Mouse (Mus musculus) gastrocnemius, postnatal 10 days (tissue): Measurements from ENCODE around the gene Adarb2. TPM values are rescaled to one million over a fixed set of nuclear protein-coding genes. Genes with fewer than 3 reads are reported as not detected.

Source experiments
- DNase-seq: peaks from one replicate; pipeline ENCODE4 v3.0.0; 2021; ENCODE audit warnings: mixed read lengths
- total RNA-seq, 2 experiments: library from RNA; stranded (reverse); gene quantifications; 2 replicates each; pipeline ENCODE4 v1.2.3; 2021

Adarb2 gene
- total RNA-seq, 2 experiments from 2014 or later: 0.21 to 0.61 TPM

DNA sequence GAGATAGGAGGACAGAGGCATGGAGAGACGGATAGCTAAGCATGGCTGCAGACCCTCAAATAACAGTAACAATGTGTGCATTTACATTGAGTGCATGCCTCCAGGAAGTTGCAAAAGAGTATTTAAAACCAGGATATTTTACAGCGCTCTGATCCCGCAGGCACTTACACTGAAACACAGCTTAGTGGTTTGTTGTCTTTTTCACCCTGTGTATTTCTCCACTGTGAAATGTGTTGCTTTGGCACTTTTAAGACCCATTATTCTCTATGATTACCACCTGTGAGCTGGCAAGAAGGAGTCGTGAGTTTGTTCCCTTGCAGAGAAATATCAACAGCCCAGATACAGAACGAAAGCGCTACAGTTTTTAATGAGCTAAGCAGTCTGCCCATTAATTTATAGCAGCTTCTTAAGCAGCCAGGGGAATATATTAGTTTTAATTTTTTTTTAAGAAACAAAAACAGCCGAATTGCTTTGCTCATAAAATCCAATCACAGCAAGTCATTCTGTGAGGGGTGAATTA is 167.3 kb downstream of the Adarb2 start:
- DNase-seq: no peak

DNA sequence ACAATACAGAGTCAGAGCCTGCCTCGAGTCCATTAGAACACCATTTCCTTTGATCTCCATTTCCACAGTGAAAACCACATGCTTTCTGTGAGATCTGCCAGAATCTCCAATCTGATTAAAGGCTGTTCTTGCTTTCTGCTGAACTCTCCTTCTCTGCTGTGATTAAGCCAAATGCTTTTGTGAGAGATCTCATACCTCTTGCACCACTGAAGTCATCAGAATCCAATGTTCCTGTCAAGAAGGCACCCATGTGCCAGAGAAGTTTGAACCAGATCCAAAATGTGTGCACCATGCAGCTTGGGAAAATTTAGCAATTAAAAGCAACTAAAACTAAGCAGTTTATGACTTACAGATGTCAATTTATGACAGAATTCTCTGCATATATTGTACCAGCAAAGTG is 185.9 kb downstream of the Adarb2 start:
- no peak for DNase-seq

DNA sequence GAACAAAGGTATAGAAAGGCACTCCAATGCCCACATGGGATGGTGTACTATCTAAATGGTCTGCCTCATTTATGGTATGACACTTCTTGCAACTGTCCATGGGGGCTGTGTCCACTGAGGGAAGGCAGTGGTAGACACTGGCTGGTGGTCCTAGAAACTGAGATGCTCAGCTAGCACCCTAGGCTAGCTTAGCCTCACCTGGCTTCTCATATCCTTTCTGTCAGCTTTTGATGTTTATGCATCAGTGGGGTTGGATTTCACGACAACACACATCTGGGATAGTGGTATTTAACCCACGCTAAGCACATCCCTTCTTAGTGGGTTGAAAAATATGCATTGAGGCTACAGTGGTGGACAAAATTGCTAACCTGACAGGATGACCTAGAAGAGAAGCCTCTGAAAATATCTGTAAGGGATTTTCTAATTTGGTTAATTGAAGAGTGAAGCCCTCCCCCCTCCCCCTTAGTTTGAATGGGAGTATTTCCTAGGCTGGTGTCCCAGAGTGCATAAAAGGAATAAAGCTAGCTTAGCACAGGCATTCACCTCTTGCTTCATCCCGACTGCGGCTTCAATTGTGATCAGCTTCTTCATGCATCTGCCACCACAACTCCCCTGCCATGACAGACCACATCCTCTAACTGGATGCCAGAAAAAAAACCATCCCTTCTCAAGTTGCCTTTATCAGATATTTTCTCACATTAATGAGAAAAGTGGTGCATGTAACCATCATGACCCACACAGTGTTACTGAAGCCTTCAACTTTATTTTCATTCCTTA is 197.8 kb downstream of the Adarb2 start:
- no peak for DNase-seq

DNA sequence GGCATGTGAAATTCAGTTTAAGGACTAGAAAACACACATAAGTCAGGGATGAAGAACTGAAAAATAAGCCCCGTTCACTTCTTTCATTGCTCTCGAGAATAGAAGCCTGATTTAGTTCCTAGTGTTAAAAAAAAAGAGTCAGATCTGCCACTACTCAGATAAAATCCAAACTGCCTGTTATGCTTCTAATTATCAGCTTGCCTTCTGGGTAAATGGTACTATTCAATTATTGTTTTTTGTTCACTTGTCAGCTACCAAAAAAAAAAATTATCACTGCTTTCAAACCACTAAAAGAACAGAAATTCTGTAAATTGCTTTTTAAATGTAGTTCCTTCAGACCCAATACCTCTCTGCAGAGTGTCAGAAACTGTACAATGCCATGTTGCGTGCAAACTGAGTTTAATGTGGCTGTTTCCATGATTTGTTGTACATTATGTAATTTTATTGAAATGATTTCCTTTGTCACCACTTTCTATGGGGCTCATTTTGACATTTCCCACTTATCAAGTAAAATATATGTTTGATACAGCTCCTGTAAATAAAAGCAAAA is 199.7 kb downstream of the Adarb2 start:
- DNase-seq: no peak

DNA sequence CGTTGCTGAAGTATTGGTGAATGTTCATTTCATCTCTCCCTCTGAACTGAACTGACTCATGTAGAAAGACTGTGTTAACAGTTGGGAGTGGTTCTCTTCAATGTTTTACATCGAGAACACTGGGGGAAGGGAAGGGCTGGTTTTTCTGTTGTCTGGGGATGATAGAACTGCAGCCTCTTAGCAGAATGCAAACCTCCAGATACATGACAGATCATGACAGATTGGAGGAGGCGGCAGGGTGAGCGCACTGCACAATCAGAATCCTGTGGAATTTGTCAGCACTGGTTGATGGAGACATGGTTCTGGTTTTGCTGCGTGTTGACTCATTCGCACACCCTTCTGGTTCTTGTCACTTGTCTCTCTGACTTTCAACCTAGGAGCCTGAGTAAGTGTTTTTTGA is 203.4 kb downstream of the Adarb2 start:
- DNase-seq: no peak

DNA sequence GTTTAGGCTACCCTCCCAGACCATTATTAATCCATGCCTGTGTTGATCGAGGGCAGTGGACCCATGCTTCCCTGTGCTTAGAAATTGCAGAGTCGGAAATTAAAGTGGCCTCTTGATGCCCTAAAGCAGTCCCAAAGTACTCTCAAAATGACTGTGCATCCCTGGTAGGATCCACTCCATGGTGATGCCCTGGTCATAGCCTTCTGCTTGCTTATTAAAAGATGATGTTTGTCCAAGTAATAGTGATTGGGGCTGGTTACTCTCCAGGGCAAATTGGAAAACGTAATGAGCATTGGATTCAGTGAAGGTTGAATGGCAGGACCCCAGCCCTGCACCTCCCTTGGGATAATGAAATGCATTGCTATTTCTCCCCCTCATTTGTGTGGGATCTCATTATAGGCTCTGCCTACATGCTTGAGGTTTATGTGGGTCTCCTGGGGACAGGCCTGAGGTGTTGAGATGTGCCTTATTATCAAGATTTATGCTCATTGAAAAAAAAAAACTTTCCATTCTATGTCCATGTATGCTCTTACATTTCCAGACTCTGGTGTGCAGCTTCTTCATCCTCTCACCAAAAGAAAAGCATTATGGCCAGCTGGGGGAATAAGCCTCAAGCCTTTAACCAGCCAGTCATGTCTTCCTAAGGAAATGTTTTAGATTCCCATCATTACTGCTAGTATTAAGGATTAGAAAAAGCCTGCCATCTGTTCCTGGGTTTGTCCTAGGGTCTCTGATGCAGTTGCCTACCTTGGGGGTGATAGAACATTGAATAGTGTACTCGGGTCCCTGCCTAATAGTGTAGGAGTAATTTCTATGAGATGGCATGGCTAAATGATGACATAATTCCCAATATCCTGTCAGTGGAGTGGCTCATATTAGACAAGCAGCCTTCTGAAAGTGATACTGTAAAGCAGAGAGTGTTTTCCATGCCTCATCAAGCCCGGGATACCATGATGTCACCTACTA is 208.0 kb downstream of the Adarb2 start:
- DNase-seq: no peak

DNA sequence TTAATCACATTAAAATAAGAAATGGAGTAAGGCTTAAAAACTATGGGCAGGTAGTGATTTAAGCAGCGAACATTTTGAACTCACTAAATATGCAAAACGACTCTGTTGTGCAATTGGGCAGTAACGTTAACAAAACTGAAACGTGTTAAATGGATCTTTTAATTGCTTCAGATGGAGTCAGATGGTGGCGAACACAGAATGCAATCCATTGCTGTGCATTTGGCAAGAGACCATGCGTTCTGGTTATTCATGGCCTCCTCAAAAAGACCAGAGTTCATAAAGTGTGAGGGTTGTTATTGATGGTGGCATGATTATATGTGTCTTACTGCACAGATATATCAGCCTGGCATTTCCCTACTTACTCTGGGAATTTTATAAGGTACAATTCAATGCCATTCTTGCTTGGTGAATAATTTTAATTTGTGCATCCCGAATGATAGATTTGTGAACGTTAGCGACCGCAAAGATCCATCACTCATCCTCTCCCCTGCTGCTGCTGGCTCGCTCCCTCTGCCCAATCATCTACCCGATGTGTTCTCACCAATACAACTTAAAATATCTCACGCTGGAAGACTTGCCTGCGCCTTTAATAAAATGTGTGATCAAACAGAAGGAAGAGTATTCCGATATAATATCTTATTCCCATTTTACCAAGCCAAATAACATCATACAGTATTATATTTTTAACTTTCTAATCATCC is 221.5 kb downstream of the Adarb2 start:
- DNase-seq: no peak

DNA sequence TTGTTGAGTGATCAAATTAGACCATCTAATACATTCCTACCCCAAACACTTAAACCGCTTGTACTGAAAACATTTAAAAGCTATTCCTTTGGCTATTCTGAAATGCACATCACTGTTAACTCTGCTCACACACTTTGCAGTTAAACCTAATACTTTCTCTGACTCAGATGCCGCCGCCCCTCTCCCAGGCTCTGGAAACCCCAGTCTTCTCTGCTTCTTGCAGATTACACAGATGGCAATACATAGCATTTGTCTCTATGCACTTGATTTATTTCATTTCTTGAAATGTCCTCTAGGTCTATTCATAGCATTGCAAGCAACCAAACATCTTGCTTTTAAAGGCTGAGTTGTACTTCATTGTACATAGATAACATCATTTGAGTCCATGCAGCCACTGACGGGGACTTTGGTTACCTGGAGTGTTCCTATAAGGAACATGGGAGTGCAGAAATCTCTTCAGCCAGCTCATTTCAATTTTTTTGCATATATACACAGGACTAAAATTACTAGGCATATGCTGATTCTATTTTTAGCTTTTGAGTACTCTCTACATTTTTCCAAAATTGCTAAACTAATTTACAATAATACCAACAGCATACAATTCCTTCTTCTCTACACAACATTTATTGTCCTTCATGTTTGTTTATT is 236.6 kb downstream of the Adarb2 start:
- DNase-seq: no peak

DNA sequence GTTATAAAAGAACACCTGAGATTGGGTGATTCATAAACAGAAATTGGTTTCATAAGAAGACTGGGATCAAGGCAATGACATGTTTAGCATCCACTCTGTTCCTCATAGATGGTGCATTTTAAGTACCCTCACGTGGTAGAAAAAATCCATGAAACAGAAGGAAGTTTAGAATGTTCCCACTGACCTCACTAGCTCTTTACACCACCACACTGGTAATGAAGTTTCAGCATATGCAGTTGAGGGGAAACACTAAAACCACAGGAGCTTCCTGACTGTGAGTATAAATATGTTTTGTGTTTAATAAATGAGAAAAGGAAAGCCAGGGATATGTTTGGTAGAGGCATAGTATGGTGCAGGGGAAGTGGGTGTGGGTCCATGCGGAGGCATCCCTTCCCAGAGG is 242.7 kb downstream of the Adarb2 start:
- DNase-seq: no peak

DNA sequence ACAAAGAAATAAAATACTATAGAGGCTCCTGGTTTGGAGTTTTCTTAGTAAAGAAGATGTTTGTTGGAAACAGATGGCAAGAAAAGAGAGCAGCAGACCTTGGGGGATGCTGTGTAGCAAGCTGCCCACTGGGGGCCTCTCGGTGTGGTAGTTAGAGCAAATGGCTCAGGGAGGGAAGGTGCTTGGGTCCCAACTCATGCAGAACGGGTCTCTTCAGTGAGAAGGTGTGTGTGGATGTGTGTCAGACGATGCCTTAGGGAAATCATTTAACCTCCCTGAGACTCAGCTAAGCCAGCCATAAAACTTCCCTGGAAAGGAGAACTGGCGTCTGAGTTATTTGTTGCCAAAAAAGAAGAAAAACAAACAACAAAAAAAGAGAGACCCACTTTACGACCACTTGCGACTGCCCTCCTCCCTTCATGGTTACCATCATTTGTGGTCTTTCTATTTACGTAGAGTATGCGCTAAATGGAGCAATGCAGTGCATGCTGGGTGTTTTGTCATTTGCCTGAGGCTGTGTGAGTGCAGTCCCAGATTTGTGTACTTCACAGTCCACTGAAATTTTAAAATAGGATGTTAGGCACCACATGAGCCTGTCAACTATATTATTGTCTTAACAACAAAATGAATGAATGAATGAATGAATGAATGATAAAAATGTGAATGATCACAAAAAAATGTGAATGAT is 245.7 kb downstream of the Adarb2 start:
- DNase-seq: no peak

DNA sequence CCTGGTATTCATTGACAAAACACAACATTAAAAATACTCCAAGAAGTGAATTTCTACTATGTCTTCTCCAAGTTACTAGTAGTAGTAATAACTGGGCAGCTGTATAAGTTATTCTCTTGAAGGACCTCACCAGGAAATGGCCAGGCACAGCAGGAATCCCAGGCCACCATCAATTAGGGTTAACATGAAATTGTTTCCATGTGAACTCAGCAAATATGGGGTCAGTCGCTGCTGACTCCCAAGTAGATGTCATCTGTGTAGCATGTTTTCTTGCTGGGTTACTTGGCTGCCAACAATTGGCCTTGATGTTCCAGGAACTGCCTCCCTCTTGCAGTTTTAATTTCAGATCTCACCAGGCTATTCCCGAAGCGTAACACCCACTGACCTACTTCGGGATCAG is 248.9 kb downstream of the Adarb2 start:
- no peak for DNase-seq

DNA sequence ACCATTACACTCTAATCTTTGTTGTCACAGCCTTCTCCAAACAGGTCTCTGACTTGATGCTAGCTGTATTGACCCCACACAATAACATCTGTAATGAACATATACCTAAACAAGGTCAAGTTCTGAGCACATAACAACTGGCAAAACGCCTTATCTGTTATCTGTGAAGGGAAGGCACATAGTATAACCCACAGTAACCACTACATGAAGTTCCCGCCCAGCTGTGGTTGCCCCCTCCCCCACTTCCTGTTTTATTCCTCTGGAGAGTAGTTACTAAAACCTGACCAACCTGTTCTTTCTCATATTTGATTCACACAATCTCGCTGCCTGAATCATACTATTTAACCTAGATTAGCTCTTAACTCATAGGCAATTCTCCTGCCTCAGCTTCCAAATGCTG is 254.2 kb downstream of the Adarb2 start:
- no peak for DNase-seq

DNA sequence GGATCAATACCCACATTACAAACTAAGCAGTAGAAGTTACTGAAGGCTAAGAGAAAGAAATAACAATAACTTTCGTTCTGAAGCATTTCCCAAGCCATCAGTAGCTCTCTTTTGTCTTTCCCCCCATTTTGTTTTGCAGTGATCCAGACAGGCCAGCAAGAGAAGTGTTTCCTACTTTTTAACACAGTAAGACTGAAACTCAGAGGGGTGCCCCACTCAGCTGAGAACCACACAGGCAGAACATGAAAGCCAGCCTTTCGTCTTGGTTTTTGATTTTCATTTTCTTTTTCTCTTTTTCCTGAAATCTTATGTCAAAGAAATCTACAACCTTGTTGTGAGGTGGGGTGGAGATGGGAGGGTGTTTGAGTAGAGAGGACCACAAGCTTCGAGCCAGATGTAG is 255.2 kb downstream of the Adarb2 start:
- DNase-seq: no peak

DNA sequence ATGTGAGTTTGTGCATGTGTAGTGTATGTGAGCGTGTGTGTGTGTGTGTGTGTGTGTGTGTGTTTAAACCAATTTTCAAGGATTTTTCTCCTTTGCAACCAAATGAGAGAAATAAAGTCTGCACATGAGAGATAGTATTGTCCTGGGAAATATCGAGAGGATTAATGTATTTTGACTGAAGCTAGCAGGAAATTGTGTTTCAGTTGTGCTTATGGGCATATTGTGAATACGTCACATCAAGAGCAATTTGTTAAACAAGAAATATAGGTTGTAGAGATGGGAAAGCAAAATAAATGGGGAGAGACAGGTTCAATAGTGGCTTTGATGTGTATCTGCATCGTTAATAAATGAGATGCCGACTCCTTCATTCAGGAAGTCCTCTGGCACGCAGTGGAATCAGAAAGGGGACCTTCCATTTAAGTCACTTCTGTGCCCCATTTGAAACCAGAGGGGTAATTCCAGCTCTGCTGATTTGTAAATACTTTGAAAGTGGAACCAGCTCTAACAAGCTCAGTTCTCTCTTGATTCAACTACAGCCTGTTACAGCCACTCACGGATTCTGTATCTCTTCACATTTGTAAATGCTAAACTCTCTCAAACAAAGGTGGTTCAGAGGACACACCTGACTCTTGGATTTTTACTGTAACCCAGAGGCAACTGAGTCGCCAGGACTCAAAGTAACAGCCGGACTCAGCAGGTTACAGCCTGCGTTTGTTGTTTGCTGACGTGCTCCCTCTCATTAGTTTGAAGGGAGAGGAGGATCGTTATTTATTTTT is 265.1 kb downstream of the Adarb2 start:
- no peak for DNase-seq

DNA sequence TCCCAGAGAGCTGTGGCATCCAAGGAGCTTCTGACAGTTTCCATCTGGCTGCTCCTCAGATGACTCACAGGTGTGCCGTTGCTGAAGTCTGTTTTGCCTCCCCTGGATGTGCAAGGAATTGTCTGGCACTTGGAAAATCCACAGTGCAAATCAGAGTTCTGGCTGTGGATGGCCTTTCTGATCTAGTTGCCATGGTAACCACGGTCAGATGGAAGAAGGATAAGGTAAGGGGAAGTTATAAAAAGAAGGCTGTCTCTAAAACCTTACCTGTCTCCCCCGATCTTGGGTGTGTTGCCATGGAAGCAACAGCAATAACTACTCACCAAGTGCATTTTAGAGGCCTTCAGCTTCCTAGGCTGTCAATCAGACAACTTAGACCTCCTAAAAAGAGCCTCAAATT is 273.6 kb downstream of the Adarb2 start:
- DNase-seq: no peak

DNA sequence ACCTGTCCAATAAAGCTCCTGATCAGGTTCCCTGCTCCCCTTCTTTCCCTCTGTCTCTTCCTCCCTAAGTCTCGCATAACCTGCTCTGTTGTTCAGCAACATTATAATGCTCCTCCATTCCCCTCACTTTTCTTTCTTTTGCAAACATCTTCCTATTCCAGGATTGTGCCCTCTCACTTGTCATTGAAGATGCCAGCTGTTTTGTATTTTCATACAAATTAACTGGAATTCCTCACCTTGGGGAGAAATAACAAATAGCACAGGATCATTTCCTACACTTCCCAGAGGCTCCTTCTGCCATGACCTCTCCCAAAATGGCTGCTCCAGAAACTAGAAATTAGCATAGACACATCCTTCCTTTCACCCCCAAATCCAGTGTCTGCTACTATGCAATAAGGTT is 276.1 kb downstream of the Adarb2 start:
- DNase-seq: no peak

DNA sequence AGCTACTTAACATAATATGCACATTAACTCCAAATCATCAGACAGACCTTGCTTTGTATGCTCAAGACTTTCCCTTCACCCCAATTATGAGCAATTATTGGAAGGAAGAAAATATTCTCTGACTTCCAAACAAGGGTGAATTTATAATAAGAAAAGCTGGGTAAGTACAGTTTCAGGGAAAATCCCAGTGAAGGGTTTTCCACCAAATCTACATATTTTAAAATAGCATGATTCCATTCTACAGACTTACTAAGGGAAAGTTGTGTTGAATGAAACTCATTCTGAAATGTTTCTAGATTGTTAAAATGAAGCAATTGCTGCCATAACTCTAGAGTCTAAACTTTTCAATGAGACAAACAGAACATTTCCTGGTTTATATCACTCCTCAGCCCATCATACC is 277.3 kb downstream of the Adarb2 start:
- DNase-seq: no peak

DNA sequence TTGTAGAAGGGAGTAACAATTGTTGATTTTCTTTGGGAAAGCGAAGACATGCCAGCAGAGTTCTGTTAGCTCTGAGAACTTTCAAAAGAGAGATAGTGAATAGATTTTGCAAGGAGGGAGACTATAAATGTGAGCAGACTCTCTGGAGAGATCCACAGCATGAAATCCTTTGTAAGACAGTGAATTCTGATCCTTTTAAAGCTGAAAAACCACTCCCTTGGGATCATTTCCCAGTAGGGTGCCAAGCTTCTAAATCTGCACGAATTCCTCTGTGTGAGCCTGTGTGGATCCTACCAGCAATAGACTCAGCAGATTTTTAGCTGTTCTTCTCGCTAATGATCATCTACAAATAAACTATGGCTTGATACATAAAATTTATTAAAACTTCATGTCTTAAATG is 278.7 kb downstream of the Adarb2 start:
- no peak for DNase-seq

DNA sequence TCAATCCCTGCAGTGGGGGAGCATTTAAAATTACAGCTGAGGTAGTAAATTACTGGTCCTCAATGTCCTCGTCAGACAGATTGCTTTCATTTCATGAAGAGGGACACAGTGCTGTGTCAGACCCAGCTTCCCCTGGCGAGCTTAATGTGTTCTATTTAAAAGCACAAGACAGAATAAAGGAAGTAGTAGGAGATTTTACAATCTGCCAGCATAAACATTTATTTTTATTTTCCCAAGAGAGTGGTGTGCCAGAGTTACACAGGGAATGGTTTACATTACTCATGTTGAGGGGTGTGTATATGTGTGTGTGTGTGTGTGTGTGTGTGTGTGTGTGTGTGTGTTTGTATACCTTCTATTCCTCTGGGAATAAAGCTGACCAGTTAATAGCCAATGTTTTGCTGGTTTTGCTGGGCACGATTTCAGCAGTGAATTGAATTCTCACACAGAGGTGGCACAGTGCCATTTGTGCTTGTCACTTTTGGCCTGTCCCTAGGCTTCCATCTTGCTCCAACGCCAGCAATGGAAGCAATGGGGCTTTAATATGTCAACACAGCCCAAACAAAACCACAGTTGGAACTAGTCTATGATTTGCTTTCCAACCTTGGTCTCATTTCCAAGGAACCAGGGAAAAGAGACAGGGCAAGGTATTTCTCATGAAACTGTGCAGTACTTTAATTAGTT is 282.1 kb downstream of the Adarb2 start:
- peak; percentile 14 for DNase-seq
